Mouse (Mus musculus): ENCODE measurements around the gene Fgr. TPM values are rescaled to one million over a fixed set of nuclear protein-coding genes. Genes with fewer than 3 reads are reported as not detected.

Gene Fgr
- total RNA-seq, 2 experiments from 2014 or later = 0.06 TPM; not detected in 1

DNA sequence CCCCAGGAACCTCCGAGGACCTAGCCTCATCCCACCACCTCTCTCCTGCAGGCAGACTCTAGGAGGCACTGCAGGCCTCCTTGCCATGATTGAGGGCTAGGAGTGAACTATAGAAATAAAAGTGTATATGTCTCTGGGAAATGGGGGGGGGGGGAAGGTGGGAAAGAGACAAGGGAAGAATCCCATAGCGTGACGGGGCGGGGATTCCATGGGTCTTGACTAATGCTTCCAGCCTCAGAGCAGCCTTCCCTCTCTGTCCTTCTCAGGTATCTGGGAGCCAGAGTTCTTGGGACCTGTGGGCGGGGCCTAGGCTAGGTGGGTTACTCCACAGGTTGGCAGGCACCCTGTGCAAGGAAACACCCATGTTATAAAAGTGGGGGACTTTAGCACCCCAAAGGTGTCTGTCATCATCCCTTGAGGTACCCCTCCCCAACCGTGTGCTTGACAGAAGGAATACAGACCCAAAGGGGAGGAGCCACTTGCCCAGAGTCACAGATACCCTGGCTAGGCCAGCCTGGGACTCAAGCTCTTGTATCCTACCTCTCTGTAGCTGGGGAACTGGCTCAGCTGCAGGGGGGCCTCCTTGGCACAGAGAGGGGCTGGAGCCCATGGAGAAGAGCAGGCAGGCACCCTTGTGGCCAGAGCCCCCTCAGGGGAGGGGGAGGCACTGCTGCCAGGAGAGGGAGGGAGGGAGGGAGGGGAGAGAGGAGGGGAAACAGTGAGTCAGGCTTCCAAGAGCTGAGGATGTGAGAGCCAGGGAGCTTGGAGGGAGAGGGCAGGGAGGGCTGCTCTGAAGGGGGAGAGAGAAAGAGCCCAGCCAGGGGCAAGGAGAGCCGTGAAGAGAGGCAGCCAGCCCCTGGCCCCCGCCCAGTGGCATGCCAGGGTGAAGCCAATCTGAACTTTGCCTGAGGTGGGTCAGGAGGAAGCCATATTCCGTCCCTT is 42.1 kb downstream of the Fgr start:
- Histone ChIP-seq H3K27ac (peak overlapping the region; percentile 98), H3K4me3 (peak overlapping the region; percentile 50)
- intact Hi-C loops (cut with DNase I) = no loop called here
- peak; percentile 19; the same call in 1 of the 2 replicates for TF ChIP-seq CTCF (IDR thresholded peaks at IDR 0.05)
- DNase-seq = peak; percentile 76

DNA sequence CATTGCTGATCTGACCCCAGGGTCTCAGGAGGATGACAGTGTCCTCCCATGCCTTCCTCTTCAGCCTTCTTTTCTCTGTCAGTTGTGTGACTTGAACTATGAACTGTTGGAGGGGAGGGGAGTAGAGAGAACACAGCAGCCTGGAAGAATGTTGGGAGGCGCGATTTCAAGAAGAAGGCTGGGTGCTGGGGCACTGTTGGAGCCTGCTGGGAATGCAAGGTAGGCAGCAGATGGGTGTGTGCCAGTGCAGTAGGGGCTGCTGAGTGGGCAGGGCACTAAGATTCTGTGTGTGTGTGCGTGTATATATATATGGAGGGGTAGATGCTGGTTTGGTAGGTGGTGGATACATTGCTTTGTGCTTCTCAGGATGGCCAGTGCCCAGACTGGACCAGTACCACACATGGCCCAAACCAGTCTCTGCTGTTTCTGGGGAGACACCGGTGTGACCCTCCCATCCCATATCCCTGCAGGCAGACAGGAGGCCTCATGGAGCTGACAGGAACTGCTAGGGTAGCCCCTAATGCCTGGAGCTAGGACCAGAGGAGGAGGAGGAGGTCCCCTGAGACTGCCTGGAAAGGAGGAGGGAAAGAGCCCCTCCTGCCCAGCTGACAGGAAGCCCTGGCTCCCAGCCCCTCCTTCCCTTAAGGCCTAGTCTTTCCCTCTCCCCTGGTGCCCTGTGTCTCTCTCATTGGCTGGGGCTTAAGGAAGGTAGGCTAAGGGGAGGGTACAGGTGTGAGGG is 43.0 kb downstream of the Fgr start:
- intact Hi-C loops (cut with DNase I) = no loop called here

DNA sequence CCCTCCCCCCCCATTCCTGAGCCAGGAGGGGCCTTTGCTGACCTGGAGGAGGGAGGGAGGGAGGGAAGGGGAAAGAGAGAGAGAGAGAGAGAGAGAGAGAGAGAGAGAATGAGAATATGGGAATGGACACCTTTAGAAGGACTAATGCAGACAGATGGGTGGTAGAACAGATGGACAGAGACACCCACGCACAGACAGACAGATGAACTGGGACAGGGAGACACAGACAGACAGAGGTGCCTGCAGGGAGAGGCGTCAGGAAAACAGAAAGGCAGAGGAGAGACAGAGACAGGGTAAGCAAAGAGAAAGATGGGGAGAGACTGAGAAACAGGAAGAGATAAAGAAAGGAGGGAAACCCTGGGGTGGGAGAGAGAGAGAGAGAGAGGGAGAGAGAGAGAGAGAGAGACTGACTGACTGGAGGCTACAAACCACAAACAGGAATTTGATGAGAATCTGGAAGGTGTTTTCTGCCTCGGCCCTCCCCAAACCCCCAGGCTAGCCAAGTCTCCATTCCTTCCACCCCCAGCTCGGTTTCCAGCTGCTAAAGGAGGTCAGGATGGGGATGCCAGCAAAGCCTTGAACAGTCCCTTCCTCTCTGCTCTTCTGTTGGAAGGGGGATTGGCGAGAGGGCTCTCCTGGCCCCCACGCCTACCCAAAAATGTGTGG is 43.8 kb downstream of the Fgr start:
- H3K4me3 ChIP-seq = peak overlapping the region; percentile 50
- H3K27ac ChIP-seq = peak overlapping the region; percentile 98
- DNase-seq = peak; percentile 57
- intact Hi-C loops (cut with DNase I) = no loop called here
- no peak for TF ChIP-seq CTCF (IDR thresholded peaks at IDR 0.05)

More for the DNA sequence above, 43.0 kb downstream of the Fgr start:
- TF ChIP-seq CTCF (IDR thresholded peaks at IDR 0.05) = no peak
- peak overlapping the region; percentile 50 for H3K4me3 ChIP-seq
- peak overlapping the region; percentile 98 for H3K27ac ChIP-seq
- DNase-seq = peak; percentile 61

DNA sequence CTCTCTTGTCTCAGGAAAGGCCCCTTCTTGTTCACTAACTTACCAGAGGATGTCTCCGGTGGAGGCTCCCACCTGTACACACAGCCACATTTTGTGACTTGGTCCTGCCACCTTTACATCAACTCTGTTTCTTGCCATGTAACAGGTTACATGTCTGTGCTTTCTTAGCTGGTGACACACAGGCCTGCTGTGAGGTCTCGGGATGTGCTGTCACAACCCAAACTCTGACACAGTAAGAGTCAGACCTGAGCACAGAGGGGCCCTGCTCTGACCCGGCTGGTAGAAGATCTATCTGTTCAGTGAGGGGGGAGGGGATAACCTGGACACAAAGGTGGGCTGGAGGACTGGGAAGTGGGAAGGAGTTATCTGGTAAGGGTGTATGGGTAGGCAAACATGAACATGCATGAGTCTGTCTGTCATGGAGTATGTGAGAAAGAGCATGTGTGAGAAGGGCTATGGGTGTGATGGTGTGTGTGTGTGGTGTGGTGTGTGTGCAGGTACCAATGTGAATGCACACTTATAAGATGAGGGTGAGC is 44.4 kb downstream of the Fgr start:
- DNase-seq = no peak
- TF ChIP-seq CTCF (IDR thresholded peaks at IDR 0.05) = no peak
- Histone ChIP-seq H3K27ac (peak overlapping the region; percentile 98), H3K4me3 (peak overlapping the region; percentile 1)
- intact Hi-C loops (cut with DNase I) = no loop called here

DNA sequence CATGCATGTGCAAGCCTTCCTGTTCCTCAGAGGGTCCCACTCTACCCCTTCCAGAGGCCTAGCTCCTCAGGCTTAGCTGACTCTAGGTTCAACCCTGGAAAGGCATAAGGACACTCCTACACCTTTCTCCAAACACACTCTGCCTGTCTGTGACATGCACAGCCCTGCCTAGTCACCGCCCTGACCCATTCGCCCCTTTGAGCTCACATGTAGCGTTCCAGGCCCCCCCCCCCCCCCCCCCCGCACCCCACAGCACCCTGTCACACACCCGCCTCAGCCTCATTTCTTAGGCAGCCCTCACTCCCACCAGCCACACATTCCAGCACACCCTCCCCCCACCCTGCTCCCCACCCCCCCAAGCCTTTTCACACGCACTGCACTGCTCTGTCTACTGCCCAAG is 46.8 kb downstream of the Fgr start:
- intact Hi-C loops (cut with DNase I) = no loop called here
- no peak for TF ChIP-seq CTCF (IDR thresholded peaks at IDR 0.05)
- Histone ChIP-seq H3K27ac (peak overlapping the region; percentile 83), H3K4me3 (no peak overlapping the region)
- DNase-seq = no peak

DNA sequence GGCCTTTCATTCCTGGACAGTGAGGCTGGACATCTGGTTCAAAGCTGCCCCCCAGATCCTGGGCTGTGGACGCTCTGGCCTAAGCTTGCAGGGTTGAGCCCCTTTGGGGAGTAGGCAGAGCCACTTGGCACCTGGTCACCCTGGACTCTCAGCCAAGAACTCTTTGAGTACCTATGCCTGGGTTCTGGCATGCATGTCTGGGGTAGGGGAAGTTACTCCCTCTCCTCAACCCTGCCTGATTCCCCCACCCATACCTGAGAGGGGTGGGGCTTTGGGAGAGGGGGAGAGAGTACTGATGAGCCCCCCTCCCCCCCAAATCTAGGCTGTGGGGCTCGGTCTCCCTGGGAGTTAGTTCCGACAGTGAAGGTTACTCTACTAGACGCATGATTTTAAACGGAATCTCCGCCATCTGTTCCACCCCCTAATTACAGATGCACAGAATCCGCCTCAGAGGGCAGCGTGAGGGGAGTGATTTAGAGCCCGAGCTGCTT is 47.3 kb downstream of the Fgr start:
- peak overlapping the region; percentile 83 for H3K27ac ChIP-seq
- intact Hi-C loops (cut with DNase I) = no loop called here
- peak; percentile 56 for DNase-seq
- H3K4me3 ChIP-seq = peak overlapping the region; percentile 21; the same call in 1 of the 2 replicates
- no peak for TF ChIP-seq CTCF (IDR thresholded peaks at IDR 0.05)

DNA sequence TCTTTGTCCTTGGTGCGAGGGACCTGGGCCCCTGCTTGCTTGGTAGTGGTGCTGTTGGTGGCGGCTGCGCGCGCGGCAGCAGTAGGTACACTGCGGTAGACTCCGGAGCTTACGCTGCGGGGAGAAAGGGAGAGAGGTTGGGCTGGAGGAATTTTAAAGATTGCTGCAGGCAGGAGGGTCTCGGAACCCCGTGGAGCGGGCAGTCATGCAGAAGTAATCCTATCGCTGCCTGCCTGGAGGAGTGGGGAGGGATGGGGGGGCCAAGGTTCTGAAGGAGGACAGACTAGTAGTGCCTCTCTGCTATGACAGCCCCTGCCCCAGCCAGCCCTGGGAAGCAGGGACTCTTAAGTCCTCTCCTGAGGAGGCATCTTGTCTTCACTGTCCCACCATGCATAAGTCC is 48.3 kb downstream of the Fgr start:
- TF ChIP-seq CTCF (IDR thresholded peaks at IDR 0.05) = no peak
- DNase-seq = no peak
- Histone ChIP-seq H3K4me3 (peak overlapping the region; percentile 26), H3K27ac (peak overlapping the region; percentile 83)
- intact Hi-C loops (cut with DNase I) = no loop called here

DNA sequence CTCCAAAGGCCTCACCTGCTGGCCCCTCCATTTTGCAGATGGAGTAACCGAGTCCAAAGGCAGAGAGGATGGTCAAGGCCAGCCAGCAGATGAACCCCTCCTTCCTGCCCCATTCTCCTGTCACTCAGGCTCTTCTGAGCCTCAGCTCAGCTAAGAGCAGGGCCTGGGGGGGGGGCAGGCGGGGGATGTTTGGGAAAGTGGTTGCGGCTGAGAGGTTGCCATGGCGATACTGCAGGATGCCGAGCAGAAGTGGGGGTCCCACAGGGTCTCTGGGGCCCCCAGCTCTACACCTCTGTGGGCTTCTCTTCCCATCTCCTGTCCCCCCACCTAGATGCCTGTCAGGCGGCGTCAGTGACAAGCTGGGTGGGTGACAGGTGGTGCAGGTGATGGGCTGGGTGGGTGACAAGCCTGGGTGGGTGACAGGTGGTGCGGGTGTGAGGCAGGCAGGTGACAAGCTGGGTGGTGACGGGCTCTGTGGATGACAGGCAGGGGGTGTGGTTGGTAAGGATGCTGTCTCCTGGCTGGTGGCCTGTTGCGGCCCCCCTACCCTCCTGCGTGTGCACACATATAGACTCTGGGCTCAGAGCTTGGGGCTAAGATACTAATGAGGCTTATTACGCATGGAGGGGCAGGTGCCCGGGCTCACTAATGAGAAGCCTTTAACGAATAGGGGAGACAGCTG is 49.2 kb downstream of the Fgr start:
- intact Hi-C loops (cut with DNase I) = no loop called here
- H3K4me3 ChIP-seq = no peak overlapping the region
- DNase-seq = no peak
- H3K27ac ChIP-seq = peak overlapping the region; percentile 83
- no peak for TF ChIP-seq CTCF (IDR thresholded peaks at IDR 0.05)

DNA sequence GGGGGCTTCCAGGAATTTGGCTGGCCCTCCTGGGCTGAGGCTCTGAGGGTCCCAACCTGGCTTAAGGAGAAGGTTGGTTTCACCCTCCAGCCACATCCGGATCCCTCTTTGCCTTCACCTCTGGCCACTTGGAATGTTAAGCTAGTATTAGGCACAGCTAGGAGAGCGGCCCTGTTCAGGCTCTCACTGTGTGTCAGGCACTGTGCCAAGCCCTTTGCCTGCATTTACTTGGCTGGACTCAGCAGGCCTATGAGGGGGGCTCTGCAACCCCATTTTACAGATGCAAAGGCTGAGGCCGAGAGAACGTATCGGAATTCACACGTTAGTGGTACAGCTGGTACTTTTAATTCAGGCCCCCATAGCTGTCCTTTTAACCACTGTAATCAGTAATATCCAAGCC is 49.7 kb downstream of the Fgr start:
- peak; percentile 43 for DNase-seq
- H3K27ac ChIP-seq = peak overlapping the region; percentile 83
- no peak for TF ChIP-seq CTCF (IDR thresholded peaks at IDR 0.05)
- no peak overlapping the region for H3K4me3 ChIP-seq
- intact Hi-C loops (cut with DNase I) = no loop called here

DNA sequence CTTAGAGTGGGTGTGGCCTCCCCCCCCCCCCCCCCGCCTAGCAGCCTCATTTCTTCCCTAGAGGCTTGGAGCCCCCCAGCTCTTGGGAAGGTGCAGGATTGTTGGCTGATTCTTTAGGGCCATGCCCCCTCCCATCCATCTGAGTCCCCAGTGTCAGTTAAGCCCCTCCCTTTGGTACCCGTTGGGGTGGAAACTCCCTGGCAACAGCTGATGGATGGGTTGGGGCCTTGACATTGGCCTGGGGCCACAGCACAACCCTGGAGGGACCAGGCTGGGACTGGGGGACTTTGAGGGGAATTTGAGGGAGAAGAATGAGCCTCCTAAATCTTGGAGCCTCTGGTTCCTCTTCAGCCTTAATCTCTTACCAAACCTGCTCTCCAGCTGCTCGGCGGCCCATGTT is 50.5 kb downstream of the Fgr start:
- no peak for TF ChIP-seq CTCF (IDR thresholded peaks at IDR 0.05)
- Histone ChIP-seq H3K4me3 (peak overlapping the region; percentile 51), H3K27ac (peak overlapping the region; percentile 83)
- intact Hi-C loops (cut with DNase I) = no loop called here
- peak; percentile 26 for DNase-seq

DNA sequence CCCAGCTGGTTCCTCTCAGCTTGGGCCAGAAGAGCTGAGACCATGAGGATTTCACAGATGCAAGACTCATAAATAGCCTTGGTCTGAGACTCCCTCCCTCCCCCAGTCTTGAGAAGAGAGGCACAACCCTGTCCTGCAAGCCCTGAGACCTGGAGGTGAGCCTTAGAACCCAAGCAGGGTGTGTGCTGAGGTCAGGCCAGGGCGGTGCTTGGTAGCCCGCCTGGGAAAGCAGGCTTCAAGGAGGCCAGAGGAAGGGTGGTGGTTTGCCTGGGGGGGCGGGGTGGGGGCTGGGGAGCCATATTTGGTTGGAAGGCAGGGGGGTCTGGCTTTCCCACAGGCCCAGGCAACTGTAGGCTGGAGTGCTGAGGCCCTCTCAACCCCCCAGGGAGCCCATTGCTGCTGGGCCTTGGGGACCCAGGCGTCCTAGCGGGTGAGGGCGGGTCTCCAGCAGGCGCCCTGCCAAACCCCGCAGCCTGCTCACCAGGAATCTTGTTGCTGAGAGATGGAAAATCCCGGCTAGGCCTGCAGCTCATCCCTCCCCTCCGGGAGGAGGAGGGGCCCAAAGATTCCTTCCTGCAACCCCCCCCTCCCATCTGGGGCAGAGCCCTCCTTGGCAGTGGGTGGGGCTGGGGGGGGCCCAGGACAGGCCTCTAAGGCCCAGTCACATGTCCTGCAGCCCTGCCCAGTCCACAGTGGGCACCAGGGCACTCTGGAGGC is 51.2 kb downstream of the Fgr start:
- TF ChIP-seq CTCF (IDR thresholded peaks at IDR 0.05) = no peak
- Histone ChIP-seq H3K4me3 (peak overlapping the region; percentile 51), H3K27ac (peak overlapping the region; percentile 83)
- DNase-seq = peak; percentile 83
- intact Hi-C loops (cut with DNase I) = no loop called here
